Mouse (Mus musculus): ENCODE results near the gene Ggt1.

Ggt1 gene

DNA sequence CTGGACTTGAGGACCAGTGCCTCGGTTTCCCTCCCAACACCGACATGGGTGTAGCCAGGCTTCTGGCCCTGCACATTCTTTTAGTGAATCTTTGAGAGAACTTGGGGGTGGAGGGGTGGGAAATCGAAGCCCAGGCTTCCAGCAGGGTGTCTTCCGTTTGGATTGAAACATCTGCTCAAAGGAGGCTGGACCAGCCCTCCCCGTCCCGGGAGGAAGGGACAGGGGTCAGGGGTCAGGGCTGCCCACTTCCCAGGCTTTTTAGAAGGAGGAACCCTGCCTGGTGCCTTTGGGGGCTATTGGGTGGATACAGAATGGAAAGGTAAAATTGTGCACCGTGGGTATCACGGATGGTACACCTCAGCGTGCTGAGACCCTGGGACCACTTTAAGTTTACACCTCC is 10.5 kb downstream of the Ggt1 start:
- DNase-seq (ENCODE audit: low read depth, low spot score), result no peak

DNA sequence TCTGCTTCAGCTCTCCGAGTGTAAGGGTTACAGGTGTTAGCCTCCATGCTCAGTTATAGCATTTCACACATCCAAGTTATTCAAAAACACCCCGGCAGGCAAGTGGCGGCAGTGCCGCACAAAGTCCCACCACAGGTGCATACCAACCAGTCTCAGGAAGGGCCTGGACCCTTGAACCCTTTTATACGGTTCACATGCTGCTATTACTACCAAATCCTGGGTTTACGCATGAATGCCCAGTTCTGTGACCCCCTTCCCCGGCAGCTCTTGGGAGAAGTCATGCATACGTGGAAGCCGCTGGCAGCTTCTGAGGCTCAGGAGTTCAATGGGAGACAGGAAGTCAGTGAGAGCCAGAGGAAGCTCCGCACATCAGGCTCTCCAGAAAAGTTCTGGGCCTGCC is 11.8 kb downstream of the Ggt1 start:
- DNase-seq (ENCODE audit: low read depth, low spot score), result no peak

DNA sequence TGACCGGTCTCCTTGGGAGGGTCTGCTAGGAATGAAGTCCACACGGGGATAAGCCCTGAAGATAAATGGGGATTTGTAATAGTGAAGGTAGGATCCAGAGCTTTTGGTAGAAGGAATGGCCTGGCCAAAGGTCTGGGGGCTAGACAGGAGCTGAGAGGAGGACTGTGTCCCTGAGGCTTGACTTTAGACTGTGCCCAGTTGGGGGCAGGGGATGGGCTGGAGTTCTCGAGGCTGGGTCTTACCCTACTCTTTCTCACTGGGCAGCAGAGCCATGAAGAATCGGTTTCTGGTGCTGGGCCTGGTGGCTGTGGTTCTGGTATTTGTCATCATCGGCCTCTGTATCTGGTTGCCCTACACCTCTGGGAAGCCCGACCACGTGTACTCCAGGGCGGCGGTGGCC is 12.6 kb downstream of the Ggt1 start:
- DNase-seq (ENCODE audit: low read depth, low spot score), result no peak

DNA sequence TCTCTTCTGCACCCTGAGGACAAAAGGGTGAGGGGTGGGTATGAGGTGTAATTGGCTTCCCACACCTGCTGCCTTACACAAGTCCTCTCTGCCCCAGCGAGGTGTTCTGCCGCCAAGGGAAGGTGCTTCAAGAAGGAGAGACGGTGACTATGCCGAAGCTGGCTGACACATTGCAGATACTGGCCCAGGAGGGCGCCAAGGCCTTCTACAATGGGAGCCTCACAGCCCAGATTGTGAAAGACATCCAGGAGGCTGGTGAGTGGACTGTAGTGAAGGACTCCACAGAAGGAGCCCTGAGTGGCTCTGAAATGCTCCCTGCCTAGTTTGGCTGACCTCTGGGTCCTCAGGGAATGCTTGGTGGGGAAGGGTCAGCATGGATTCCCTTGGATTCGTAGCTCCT is 17.7 kb downstream of the Ggt1 start:
- DNase-seq (ENCODE audit: low read depth, low spot score), result no peak

DNA sequence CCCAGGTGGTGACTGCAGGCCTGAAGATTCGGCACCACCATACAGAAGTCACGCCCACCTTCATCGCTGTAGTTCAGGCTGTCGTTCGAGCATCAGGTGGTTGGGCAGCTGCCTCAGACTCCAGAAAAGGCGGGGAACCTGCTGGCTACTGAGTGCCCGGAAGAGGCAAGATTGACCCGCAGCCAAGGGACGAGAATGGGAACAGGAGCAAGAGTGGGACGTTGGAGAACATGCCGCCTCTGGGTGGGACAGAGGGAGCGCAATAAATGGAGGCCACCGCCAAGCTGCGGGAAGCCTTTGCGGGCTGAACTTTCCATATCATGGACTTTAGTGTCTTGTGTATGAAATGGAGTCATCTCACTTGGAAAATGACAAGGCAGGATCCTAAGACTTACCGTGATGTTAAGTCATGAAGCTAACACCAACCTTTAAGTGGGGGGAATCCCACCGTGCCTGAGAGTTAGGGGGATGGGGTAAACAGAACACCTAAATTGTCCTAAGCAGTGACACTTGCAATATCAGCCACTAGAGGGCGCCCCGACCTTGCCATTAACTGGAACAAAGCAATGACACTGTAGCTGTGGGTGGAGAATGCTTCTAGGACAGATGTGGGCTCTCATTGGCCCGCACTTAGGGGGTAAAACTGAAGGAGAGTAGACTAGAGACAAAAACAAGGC is 24.6 kb downstream of the Ggt1 start:
- DNase-seq (ENCODE audit: low read depth, low spot score), result peak; percentile 83

DNA sequence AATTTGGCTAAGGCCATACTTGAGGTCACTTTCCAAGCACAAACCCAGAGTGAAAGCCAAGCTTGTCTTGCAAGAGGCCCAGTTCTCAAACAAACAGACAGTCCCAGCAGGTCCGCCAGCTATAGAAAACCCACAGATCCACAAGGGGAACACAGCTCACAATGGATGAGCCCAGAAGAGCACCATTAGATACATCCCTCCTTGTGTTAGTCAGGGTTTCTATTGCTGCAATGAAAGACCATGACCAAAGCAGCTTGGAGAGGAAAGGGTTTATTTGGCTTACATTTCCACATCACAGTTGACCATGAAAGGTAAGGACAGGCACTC is 25.1 kb downstream of the Ggt1 start:
- DNase-seq (ENCODE audit: low read depth, low spot score), result no peak

DNA sequence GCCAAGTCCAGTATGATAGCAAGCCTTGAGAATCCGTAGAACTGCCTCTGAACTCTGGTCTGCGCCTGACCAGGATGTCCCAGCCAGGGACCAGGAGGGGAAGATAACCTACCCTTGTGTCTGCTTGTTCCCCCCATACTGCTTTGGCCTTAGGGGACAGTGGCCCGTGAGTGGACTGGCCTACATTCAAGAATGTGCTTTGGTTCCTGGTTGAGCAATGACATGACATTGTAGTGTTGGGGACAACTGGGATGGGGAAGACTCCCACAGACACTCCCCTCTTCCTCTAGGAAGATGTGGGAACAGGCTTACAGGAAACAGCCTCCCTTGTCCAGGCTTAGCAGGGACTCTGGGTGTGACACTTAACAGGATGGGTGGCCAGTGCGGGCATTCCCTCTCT is 26.4 kb downstream of the Ggt1 start:
- no peak for DNase-seq (ENCODE audit: low read depth, low spot score)

DNA sequence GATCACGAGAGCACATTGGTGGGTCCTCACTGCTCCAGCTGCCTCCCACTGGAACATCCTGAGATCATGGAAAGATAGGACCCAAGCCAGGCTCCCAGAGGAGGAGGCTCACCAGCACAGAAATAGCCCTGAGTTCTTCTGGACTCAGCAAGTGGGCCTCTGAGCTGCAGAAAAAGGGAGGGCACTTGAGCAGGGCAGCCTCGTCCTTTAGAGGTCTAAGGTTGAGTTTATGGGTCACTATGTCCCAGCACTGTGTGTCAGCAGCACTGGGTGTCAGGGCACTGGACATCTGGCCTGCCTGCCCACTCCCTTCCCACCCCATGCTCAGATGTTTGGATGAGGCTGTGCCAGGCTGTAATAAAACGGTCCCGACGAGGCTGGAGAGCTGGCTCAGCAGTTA is 26.9 kb downstream of the Ggt1 start:
- no peak for DNase-seq (ENCODE audit: low read depth, low spot score)

DNA sequence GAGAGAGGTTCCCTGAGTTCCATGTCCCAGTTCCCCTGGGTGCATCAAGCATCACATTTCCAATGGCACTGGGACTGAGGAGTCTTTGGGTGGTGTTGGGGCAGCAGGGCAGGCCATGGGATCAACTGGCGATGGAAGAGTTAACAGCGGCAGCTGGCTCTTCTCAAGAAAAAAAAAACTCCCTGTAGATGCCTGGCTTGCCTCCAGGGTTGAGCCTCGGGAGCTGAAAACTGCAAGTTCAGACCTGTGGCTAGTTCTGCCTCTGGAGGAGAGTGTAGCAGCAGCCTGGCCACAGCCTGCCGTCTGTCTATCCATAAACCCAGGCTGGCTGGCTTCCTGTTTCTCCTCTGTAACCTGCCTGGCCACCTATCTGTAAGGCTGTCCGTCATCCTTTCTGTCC is 27.7 kb downstream of the Ggt1 start, which contains the start of gene Ggt5:
TSS of gene Ggt5 (plus strand) at position 212 of the 400 bp plus-strand sequence.
- no peak for DNase-seq (ENCODE audit: low read depth, low spot score)

DNA sequence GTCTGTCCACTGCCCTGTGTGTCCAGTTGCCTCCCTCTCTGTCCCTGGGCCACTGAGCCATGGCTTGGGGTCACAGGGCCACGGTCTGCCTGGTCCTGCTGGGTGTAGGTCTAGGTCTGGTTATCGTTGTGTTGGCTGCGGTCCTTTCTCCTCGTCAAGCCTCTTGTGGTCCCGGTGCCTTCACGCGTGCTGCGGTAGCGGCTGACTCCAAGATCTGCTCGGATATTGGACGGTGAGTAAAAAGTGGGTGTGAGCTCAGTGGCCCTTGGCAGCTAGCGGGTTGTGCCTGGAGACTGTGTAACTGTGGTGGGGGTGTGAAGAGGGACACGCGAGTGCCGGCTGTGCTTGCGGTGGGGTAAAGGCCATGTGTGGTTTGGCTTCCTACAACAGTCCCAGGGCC is 28.2 kb downstream of the Ggt1 start:
- DNase-seq (ENCODE audit: low read depth, low spot score), result no peak

DNA sequence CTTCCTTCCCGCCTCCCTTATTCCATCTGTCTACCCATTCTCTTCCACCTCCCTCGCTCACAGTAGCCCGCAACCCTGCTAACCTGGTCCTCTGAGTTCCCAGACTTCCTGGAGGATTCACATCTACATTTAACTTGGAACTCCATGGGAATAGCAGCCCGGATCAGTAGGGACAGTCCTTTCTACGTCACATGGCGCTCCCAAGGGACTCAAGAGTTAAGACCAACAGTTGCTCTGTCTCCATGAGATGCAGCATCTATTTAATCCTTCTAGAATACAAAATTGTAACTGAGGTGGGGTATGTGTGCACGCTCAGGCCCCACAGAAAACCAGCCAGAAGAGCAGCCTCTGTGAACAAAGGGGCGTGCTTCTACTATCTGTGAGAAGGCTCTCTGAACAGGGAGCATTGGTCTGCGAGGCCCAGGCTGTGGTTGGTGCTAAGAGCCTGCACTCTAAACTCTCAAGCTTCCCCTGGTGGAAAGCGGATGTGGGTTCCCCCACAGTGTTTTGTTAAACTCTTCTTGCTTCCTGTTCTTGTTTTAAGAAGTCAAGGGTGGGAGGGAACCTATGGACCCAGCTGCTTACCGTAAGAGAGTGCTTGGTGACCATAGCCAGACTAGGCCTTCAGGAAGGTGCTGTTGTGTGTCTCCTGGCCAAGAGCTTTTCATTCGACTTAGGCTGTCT is 29.9 kb downstream of the Ggt1 start:
- peak; percentile 85 for DNase-seq (ENCODE audit: low read depth, low spot score)

DNA sequence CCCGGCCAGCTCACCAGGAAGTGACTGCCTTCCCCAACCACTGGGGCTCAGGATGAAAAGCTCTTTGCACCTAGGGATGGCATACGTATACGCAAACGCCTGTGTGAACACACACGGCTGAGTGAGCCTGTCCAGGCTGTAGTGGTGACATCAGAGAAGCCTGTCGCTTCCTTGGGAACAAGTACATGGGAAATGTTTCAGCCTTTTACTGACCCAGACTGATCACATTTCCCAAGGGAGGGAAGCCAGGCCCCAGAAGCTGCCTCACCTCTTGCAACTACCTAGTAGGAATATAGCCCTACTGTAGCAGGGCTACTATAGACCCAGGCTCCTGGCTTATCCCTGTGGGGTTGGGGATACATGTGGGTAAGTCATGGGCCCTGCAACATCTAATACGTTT is 31.2 kb downstream of the Ggt1 start:
- DNase-seq (ENCODE audit: low read depth, low spot score), result no peak

DNA sequence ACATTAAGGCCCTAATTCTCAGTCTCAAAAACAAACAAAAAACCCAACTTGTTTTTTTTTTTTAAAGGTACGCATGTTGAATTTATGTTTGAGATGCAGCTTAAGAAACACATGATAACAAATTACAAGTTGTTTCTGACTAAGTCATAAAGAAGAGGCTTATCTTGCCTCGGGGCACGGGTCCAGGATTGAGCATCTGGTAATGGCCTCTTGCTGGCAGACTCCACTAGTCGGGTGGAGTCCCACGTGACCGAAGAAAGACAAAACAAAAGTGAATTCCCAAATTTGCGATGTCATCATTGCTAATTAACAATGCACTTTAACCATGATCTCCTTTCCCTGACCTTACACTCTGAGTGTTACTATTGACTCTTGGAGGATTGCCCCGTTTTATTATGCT is 34.6 kb downstream of the Ggt1 start:
- no peak for DNase-seq (ENCODE audit: low read depth, low spot score)

DNA sequence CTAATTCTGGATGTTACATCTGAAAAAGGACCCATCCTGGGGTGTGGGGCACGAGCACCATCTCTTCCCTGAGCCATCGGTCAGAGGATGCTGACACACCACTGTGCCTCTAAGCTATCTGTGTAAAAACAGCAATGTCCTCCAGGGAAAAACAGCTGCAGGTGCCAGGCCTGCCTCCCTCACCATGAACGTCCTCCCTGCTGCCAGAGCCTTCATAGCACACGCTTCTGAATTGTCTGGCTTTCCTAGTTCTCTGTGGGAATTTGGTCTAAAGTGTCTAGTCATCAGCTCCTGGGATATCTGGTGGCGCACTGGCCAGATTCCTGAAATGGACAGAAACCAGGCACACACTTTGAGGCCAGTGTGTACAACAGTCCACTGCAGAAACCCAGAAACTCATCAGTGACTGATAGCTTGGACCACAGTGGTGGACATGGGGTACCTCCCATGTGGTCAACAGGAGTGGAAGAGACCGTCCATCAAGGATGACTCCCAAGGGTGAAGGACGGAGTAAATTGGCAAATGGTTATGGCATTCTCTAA is 38.9 kb downstream of the Ggt1 start:
- no peak for DNase-seq (ENCODE audit: low read depth, low spot score)

DNA sequence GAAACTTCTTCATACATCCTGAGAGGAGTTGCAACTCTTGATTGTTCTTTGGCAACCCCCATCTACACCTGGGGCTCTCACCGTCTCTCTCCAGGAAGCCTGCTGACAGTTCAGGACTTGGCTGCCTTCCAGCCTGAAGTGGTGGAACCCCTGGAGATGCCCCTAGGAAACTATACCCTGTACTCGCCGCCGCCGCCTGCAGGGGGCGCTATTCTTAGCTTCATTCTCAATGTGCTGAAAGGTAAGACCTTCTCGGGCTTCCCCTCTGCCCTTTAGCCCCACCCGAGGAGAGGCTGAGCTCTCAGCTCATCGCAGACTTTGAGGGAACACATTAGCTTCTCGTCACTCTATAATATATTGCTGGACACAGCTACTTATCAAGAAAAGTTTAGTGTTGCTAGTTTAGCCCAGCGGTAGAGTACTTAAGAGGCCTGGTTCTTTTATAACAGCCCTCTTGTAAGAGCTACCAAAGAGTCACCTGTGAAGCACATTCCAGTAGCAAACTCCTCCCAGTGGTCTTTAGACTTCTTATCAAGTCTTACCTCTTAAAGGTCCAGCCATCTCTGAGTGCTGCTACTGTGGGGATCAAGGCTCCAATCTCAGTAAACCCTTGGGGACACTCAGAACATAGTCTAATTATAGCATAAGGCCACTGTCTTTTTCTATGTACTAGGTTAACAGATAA is 43.9 kb downstream of the Ggt1 start:
- DNase-seq (ENCODE audit: low read depth, low spot score), result peak; percentile 51

DNA sequence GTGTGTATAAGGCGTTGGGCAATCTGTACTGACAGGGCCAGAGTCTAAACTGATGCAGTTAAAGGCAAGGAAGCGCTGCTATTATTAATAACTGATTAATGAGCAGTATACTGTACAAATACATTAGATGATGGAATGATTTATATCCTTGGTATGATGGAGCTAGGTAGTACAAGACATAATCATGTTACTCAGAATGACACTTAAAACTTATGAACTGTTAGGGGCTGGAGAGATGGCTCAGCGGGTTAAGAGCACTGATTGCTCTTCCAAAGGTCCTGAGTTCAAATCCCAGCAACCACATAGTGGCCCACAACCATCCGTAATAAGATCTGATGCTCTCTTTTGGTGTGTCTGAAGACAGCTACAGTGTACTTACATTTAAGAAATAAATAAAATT is 45.8 kb downstream of the Ggt1 start:
- DNase-seq (ENCODE audit: low read depth, low spot score), result no peak

DNA sequence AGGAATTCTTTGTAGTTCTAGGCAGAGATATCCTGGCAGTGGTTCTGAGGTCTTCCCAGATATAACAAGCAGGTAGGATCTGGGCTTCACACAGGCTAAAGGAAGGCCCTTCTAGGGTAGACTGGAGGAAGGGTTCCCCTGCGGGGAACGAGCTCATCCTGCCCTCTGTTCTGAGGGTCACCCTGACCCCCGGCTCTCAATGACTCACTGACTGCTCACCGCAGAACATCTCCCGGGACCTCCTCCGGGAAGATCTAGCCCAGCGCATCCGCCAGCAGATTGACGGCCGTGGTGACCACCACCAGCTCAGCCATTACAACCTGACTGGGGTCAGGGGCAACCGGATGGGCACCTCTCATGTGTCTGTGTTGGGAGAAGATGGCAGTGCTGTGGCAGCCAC is 47.6 kb downstream of the Ggt1 start:
- DNase-seq (ENCODE audit: low read depth, low spot score), result no peak

DNA sequence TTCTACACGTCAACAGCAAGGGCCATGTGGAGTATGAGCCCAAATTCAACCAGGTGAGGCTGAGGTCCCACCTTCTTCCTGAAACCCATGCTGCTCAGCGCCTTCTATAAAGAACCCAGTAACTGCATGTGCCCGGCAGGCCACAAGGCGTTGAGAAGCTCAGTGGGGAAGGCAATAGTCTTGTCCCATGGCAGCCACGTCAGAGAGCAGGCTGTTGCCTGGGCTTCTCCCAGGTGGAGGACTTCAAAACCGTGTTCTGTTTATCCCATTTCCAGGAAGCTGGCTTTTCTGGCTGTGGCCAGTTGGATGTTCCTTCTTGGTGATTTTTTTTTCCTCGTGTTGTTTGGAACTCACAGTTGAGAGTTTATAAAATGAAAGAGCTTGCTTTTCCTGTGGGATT is 49.1 kb downstream of the Ggt1 start:
- DNase-seq (ENCODE audit: low read depth, low spot score), result no peak

DNA sequence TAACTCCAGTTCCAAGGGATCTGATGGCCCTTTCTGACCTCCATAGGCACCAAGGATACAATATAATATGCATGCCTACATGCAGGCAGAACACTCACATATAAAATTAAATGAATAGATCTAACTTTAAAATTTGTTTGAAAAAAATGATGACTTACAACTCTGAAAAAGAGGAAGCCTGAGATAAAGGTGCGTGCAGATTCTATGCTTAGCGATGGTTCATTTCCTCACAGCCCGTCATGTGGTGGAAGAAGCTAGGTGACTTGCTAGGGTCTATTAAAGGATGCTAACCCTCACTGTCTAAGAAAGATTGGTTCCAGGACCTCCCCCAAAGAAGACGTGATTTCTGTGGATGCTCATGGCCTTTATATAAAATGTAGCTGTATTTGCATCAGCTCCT is 54.6 kb downstream of the Ggt1 start:
- DNase-seq (ENCODE audit: low read depth, low spot score), result peak; percentile 45

DNA sequence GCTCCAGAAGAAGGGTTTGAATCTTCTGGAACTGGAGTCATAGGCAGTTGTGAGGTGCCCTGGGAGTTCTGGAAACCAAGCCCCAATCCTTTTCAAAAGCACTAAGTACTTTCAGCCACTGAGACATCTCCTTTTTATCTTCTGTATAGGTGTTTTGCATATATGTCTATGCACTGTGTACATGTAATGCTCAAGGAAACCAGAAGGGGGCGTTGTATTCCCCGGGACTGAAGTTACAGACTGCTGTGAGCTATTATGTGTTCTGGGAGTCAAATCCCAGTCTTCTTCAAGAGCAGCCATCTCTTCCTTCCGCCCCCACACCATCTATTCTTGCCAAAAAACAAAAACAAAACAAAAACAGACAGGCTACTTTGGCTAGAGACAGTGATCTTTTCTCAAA is 59.4 kb downstream of the Ggt1 start:
- no peak for DNase-seq (ENCODE audit: low read depth, low spot score)

DNA sequence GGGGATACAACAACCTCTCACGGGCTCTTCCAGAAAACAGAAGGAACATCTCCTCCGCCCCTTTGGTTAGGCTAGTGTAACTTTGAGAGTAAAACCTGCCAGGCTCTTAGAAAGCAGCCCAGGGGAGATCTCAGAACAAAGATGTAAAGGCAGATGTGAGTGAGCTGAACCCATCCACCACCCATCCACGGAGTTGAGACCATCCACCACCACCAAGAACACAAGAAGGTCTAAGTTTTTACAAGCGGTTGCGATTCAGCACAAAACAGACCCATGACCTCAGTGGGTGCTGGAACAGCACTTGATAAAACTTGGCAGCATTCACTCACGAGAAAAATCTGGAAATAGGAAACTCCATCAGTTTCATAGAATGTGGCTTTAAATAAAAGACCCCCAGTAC is 64.5 kb downstream of the Ggt1 start:
- no peak for DNase-seq (ENCODE audit: low read depth, low spot score)

DNA sequence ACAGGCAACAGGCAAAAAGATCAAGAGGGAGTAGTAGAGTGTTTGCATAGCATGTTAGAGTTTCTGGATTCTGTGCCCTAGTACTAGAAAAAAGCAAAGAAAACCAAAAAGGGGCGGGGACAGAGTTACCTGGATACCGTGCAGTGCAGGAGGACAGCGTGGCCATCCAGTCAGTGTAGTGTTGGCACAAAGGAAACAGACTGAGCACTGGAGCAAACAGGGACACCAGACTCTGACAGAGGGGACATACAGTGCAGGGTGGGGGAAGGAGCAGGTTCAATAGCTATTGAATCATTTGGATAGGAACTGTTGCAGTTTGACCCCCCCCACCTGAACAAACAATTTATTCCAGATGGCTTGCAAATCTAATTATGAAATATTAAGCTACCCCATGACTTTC is 65.6 kb downstream of the Ggt1 start:
- no peak for DNase-seq (ENCODE audit: low read depth, low spot score)

DNA sequence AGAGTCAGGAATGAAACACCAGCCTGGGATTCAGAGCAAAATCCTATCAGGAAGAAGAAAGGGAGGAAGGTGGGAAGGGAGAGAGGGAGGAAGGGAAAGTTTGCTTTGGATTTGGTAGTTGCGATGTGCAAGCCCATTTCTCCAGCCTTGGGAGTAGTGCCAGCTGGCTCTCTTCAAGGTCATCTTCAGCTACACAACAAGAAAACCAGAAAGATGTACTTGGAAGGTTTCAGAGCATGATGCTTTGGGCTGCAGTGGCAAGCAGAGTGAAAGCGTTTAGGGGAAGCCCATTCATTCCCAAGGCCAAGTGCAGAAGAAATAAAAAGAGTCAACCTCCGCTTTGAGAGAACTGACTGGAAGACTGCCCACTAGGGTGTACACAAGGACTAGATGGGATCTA is 66.1 kb downstream of the Ggt1 start:
- no peak for DNase-seq (ENCODE audit: low read depth, low spot score)

Measured in A20 (cell line).